Mouse (Mus musculus) G1E (cell line): ENCODE measurements around the gene Mcoln3. TPM values are rescaled to one million over a fixed set of nuclear protein-coding genes. Genes with fewer than 3 reads are reported as not detected.

Source experiments
- ATAC-seq: 2 replicates; pipeline ENCODE4 v1.8.0; 2016; ENCODE audit warnings: mild to moderate bottlenecking; ENCODE audit not compliant: insufficient number of reproducible peaks, poor library complexity, low FRiP score, severe bottlenecking; ENCODE audit errors: extremely low read depth
- DNase-seq: peaks from one replicate; pipeline ENCODE4 v3.0.0; 2012; ENCODE audit warnings: low spot score
- H3K27me3 ChIP-seq: 2 replicates; pipeline ENCODE4 v1.6.1; 2012; ENCODE audit warnings: mild to moderate bottlenecking, low read length, inconsistent platforms; ENCODE audit not compliant: insufficient read depth
- H3K36me3 ChIP-seq: replicated peaks from 2 replicates; pipeline ENCODE3; 2012; ENCODE audit warnings: mild to moderate bottlenecking, inconsistent platforms
- H3K4me1 ChIP-seq: 2 replicates; pipeline ENCODE4 v1.6.1; 2012; ENCODE audit warnings: low read depth, low read length, inconsistent platforms, mixed read lengths; ENCODE audit not compliant: insufficient read depth
- H3K4me3 ChIP-seq: 2 replicates; pipeline ENCODE4 v1.5.1; 2012; ENCODE audit warnings: low read depth, mild to moderate bottlenecking, inconsistent platforms, low read length, moderate library complexity, mixed read lengths
- H3K9me3 ChIP-seq: replicated peaks from 2 replicates; pipeline ENCODE4 v1.6.1; 2012; ENCODE audit warnings: inconsistent platforms
- CTCF ChIP-seq: IDR thresholded peaks from 2 replicates; pipeline ENCODE4 v1.5.1; 2012; ENCODE audit warnings: low read depth, low read length, inconsistent platforms, mixed read lengths
- GATA1 ChIP-seq: IDR thresholded peaks from 2 replicates; pipeline ENCODE4 v1.6.1; 2012; ENCODE audit warnings: borderline replicate concordance, low read length, inconsistent platforms, mixed read lengths
- GATA2 ChIP-seq: IDR thresholded peaks from 2 replicates; pipeline ENCODE4 v1.6.1; 2012; ENCODE audit warnings: low read depth, low read length, inconsistent platforms, borderline replicate concordance
- POLR2AphosphoS5 ChIP-seq: IDR thresholded peaks from 2 replicates; pipeline ENCODE4 v1.6.1; 2012; ENCODE audit warnings: low read depth, low read length, inconsistent platforms; ENCODE audit not compliant: insufficient replicate concordance
- TAL1 ChIP-seq: conservative IDR thresholded peaks from 2 replicates; pipeline ENCODE4 v1.6.1; 2012; ENCODE audit warnings: low read depth, low read length, inconsistent platforms, mixed read lengths
- polyA plus RNA-seq: library from polyadenylated mRNA; stranded (reverse); fragments of >175 nt; gene quantifications from 2 replicates; pipeline ENCODE4 v1.2.3, GENCODE M21; 2012
- total RNA-seq, 2 experiments: library from RNA; stranded (forward) in 1 of 2; stranded (reverse) in 1 of 2; fragments of 200-1000 nt in 1 of 2; fragments of >200 nt in 1 of 2; fragmentation: Nextera tagmentation in 1 of 2; gene quantifications; 2 replicates each; pipeline ENCODE4 v1.2.3; 2014 to 2017

Gene Mcoln3
- total and polyA plus RNA-seq, 3 experiments: not detected

GRCm38 (mm10) chr3:146122807-146123463 is 5.7 kb downstream of the Mcoln3 start:
- Histone ChIP-seq H3K4me3 (no peak overlapping the region), H3K27me3 (no peaks in the 10 kb centered on the region), H3K36me3 (no peaks in the 10 kb centered on the region), H3K9me3 (no peaks in the 10 kb centered on the region), H3K4me1 (no peaks in the 10 kb centered on the region; the same call in 1 of the 2 replicates)
- ATAC-seq: no peak
- no peak for DNase-seq
- TF ChIP-seq GATA2 (no peak), POLR2AphosphoS5 (no peak), TAL1 (no peak), CTCF (no peak), GATA1 (no peak)

DNA sequence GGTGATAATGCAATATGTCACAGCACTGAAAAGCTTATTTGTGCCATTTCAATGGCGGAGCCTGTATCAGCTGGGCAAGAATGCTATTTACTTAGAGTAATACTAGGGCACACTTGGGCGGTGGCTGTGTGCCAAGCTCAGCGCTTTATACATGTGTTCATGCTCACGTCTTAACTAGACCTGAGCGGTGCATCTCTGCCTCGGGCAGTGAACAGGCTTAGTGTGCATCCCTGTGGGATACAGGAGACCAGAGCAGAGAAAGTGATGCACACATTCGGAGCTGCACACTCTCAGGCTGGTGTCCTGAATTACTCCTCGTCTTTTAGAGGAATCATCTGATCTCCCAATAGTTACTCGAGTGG is 6.2 kb downstream of the Mcoln3 start:
- TF ChIP-seq TAL1 (no peak), CTCF (no peak), POLR2AphosphoS5 (no peak), GATA2 (no peak), GATA1 (no peak)
- H3K36me3 ChIP-seq: no peaks in the 10 kb centered on the region
- no peak overlapping the region for H3K4me3 ChIP-seq
- H3K4me1 ChIP-seq: no peaks in the 10 kb centered on the region; the same call in 1 of the 2 replicates
- ATAC-seq (no peak), DNase-seq (no peak)
- no peaks in the 10 kb centered on the region for H3K9me3 ChIP-seq
- H3K27me3 ChIP-seq: no peaks in the 10 kb centered on the region

- DNase-seq: no peak
- ATAC-seq: peak; percentile 52
- Histone ChIP-seq H3K4me1 (no peaks in the 10 kb centered on the region; the same call in 1 of the 2 replicates), H3K9me3 (no peaks in the 10 kb centered on the region), H3K27me3 (no peaks in the 10 kb centered on the region; the same call in 1 of the 2 replicates), H3K36me3 (no peaks in the 10 kb centered on the region), H3K4me3 (no peak overlapping the region)
- no peak for TF ChIP-seq GATA2
- TF ChIP-seq TAL1: no peak
- no peak for TF ChIP-seq CTCF
- no peak for TF ChIP-seq GATA1
- TF ChIP-seq POLR2AphosphoS5: no peak
These were observed 10.0 kb downstream of the Mcoln3 start for GRCm38 (mm10) chr3:146127205-146127604.

- no peaks in the 10 kb centered on the region for H3K4me1 ChIP-seq
- H3K27me3 ChIP-seq: no peaks in the 10 kb centered on the region; the same call in 1 of the 2 replicates
- no peaks in the 10 kb centered on the region for H3K36me3 ChIP-seq
- no peak for ATAC-seq
- no peak for DNase-seq
- TF ChIP-seq CTCF (no peak), POLR2AphosphoS5 (no peak), GATA1 (no peak), TAL1 (no peak), GATA2 (no peak)
- H3K9me3 ChIP-seq: no peaks in the 10 kb centered on the region
- H3K4me3 ChIP-seq: no peak overlapping the region
These were observed 17.6 kb downstream of the Mcoln3 start for GRCm38 (mm10) chr3:146134834-146135233.

DNA sequence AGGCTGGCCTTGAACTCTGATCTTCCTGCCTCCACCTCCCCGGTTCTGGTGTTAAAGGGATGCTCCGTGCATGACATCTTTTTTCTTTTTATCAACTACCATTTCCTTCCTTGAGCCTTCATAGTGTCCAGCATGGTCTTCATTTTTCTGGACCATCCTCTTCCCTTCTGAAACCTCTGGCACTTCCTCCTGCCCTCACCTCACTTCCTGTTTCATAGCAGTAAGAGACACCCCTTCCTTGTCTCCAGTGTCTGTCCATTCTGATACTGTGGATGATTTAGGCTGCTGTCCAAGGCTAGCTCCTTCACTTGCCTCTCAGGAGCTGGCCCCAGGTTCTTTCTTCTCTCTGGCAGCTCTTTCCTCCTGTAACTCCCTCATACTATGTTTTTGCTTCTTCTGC is 18.2 kb downstream of the Mcoln3 start:
- no peak for DNase-seq
- no peak for TF ChIP-seq GATA1
- TF ChIP-seq GATA2: no peak
- TF ChIP-seq TAL1: no peak
- no peak for TF ChIP-seq POLR2AphosphoS5
- no peak for TF ChIP-seq CTCF
- no peaks in the 10 kb centered on the region for H3K36me3 ChIP-seq
- ATAC-seq: no peak
- H3K27me3 ChIP-seq: no peaks in the 10 kb centered on the region; the same call in 1 of the 2 replicates
- H3K4me3 ChIP-seq: no peak overlapping the region
- H3K4me1 ChIP-seq: no peaks in the 10 kb centered on the region
- H3K9me3 ChIP-seq: no peaks in the 10 kb centered on the region

DNA sequence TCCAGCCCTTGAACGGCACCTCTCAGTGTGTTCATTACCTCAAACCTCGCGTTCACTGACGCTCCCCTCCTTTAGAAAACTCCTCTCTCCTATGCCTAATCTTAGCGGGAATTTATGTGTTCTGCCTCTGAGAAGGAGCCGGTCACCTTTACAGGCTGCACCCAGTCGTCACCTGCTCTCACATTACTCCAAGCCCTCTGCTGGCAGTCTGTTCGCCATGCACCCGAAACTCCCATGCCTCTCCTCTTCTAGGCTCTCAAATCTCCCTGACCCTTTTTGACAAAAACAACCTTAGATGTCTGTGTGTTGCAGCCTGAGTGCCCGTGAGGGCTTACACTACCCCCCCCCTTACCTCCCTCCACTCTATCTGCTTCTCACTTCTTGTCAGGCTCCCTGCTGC is 19.2 kb downstream of the Mcoln3 start:
- Histone ChIP-seq H3K4me1 (no peaks in the 10 kb centered on the region), H3K27me3 (no peaks in the 10 kb centered on the region; the same call in 1 of the 2 replicates), H3K36me3 (no peaks in the 10 kb centered on the region), H3K9me3 (no peaks in the 10 kb centered on the region), H3K4me3 (no peak overlapping the region)
- no peak for TF ChIP-seq CTCF
- TF ChIP-seq GATA1: no peak
- no peak for TF ChIP-seq POLR2AphosphoS5
- no peak for TF ChIP-seq GATA2
- TF ChIP-seq TAL1: no peak
- no peak for DNase-seq
- no peak for ATAC-seq

DNA sequence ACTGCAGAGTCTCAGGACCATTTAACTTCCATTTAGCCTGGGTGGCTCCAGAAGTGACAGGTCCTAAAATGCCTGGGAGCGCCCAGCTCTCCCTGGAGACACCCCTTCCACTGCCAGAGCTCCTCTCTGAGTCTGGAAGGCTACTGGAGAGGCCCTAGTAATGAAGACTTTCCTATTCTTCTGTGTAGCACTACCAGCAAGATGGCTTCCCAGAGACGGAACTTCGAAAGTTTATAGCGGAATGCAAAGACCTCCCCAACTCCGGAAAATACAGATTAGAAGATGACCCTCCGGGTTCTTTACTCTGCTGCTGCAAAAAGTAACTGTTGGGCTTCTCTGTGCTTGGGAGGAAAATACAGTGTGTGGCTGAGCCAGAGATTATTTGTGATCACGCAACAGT is 23.0 kb downstream of the Mcoln3 start:
- Histone ChIP-seq H3K27me3 (peaks cover 5% of the 10 kb centered on the region; the same call in 1 of the 2 replicates), H3K9me3 (no peaks in the 10 kb centered on the region), H3K4me3 (no peak overlapping the region), H3K36me3 (no peaks in the 10 kb centered on the region), H3K4me1 (no peaks in the 10 kb centered on the region)
- TF ChIP-seq GATA1 (no peak), POLR2AphosphoS5 (no peak), TAL1 (no peak), GATA2 (no peak)
- ATAC-seq (no peak), DNase-seq (no peak)
